In the genomic region with DNA sequence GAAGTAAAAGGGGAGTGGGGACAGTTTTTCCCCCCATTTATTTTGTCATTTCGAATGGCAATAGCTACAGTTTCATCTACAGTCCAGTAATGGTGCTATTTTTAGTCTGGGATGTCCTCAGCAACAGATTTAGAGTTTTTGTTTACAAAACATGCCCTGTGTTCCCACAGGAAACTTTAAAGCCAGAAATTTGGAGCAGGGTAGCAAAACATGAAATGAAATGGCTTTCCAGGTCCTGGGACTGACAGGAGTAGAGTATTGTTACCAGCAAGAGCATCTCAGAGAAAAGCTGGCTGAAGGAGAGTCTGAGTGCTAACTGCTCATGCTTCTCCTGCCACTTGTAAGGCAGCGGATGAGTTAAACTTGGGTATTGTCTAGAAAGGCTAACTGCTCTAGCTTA, we compare ENCODE assay signal across 19 mouse cellular contexts. TPM values are rescaled to one million over a fixed set of nuclear protein-coding genes. Genes with fewer than 3 reads are reported as not detected.
"Had no signal": no experiment of that assay in that cellular context is flagged by ENCODE, and none has a peak within 500 bp of the region (broad histone marks: within the 10 kb centered on the region; RNA-seq: fewer than 3 reads in every experiment).

No protein-coding gene starts in this region.

- H3K4me1 ChIP-seq: megakaryocyte, embryonic 14.5 days; midbrain, embryonic 15.5 days; neural tube, embryonic 13.5 days; stomach, embryonic 15.5 days had no signal

- ATAC-seq: inflammation-experienced regulatory T-cells, adult 6 months; intestine, postnatal 0 days; midbrain, embryonic 15.5 days had no signal

- H3K27ac ChIP-seq: layer of hippocampus, adult 2 months; liver, embryonic 14.5 days; macrophage; midbrain, embryonic 15.5 days; stomach, embryonic 15.5 days had no signal

- H3K36me3 ChIP-seq: limb, embryonic 12.5 days; midbrain, embryonic 15.5 days; neural tube, embryonic 13.5 days; stomach, embryonic 15.5 days had no signal

- H3K9me3 ChIP-seq: limb, embryonic 12.5 days; megakaryocyte, embryonic 14.5 days; midbrain, embryonic 15.5 days; neural tube, embryonic 13.5 days; stomach, embryonic 15.5 days had no signal

- H3K27me3 ChIP-seq: limb, embryonic 12.5 days; megakaryocyte, embryonic 14.5 days; midbrain, embryonic 15.5 days; neural tube, embryonic 13.5 days; stomach, embryonic 15.5 days had no signal

- DNase-seq: kidney, adult 9 months; kidney, postnatal 36 days; liver; lung, adult 2 months; right cerebral cortex, postnatal 14 days; thymus, adult 2 months; thymus, postnatal 25 days had no signal

- H3K9ac ChIP-seq: limb, embryonic 12.5 days; liver, embryonic 14.5 days; midbrain, embryonic 15.5 days; neural tube, embryonic 13.5 days; stomach, embryonic 15.5 days had no signal

- H3K4me3 ChIP-seq: layer of hippocampus, adult 2 months; limb, embryonic 12.5 days; megakaryocyte, embryonic 14.5 days; midbrain, embryonic 15.5 days; neural tube, embryonic 13.5 days; stomach, embryonic 15.5 days had no signal

- H3K4me2 ChIP-seq: limb, embryonic 12.5 days; midbrain, embryonic 11.5 days; midbrain, embryonic 15.5 days; neural tube, embryonic 13.5 days; stomach, embryonic 15.5 days had no signal

RNA-seq across cellular contexts. Expression of a gene that starts 37.4 kb away (rescaled TPM):
- polyA plus RNA-seq: intestine, postnatal 0 days; liver, embryonic 14.5 days; lung, adult 2 months; macrophage; spleen, adult 2 months; thymus, adult 2 months had no signal
